Mouse (Mus musculus) limb, embryonic 10.5 days (tissue): ENCODE data around the gene Eef2kmt. TPM values are rescaled to one million over a fixed set of nuclear protein-coding genes. Genes with fewer than 3 reads are reported as not detected.

Source experiments
- DNase-seq: peaks from one replicate; pipeline ENCODE4 v3.0.0-alpha.2; 2017; ENCODE audit warnings: low spot score
- H3K27ac ChIP-seq: fragments of 300-500 bp; sonication (generic); 2 replicates; pipeline ENCODE4 v1.5.1; 2016; ENCODE audit warnings: mild to moderate bottlenecking
- H3K27me3 ChIP-seq: fragments of 300-500 bp; sonication (generic); 2 replicates; pipeline ENCODE4 v1.6.1; 2016; ENCODE audit warnings: low read depth, mild to moderate bottlenecking; ENCODE audit not compliant: poor library complexity, severe bottlenecking
- H3K36me3 ChIP-seq: fragments of 300-500 bp; sonication (generic); 2 replicates; pipeline ENCODE4 v1.6.1; 2016; ENCODE audit warnings: mild to moderate bottlenecking, moderate library complexity
- H3K4me1 ChIP-seq: fragments of 300-500 bp; sonication (generic); 2 replicates; pipeline ENCODE4 v1.6.1; 2016
- H3K4me3 ChIP-seq: fragments of 300-500 bp; sonication (generic); 2 replicates; pipeline ENCODE4 v1.5.1; 2016; ENCODE audit warnings: mild to moderate bottlenecking, moderate library complexity
- H3K9me3 ChIP-seq: fragments of 300-500 bp; sonication (generic); replicated peaks from 2 replicates; pipeline ENCODE4 v1.6.1; 2016; ENCODE audit warnings: mild to moderate bottlenecking
- WGBS: fragments of 180-500 bp; shearing (Covaris S2); methylation state at CpG from one replicate; pipeline ENCODE4 v1.1.7; 2016; 5-methylcytosine and 5-hydroxymethylcytosine counted together
- polyA plus RNA-seq: library from polyadenylated mRNA; unstranded; fragments of >200 nt; fragmentation: Nextera tagmentation; extraction: Ambion mirVana; gene quantifications from 2 replicates; pipeline ENCODE4 v1.2.1, GENCODE M21; 2016

The Eef2kmt gene
- polyA plus RNA-seq: 18.2 and 19.4 TPM in 2 replicates

GRCm38 (mm10) chr16:5255779-5256496 lies at the start of gene Eef2kmt:
Gene Eef2kmt (minus strand): TSS chr16:5255983.
- Histone ChIP-seq H3K9me3 (no peaks in the 10 kb centered on the region), H3K27ac (peak within 1 kb of the TSS; percentile 92), H3K4me1 (peaks cover 12% of the 10 kb centered on the region), H3K36me3 (peaks cover 10% of the 10 kb centered on the region), H3K27me3 (no peaks in the 10 kb centered on the region), H3K4me3 (peak within 1 kb of the TSS; percentile 70)
- DNase-seq: peak; percentile 99
- WGBS: 2% methylated on average over 57 of the region's 57 CpGs

- no peaks in the 10 kb centered on the region for H3K9me3 ChIP-seq
- 85% methylated on average over 5 of the region's 5 CpGs for whole genome bisulfite sequencing
- H3K4me1 ChIP-seq: no peaks in the 10 kb centered on the region
- no peaks in the 10 kb centered on the region for H3K36me3 ChIP-seq
- H3K4me3 ChIP-seq: no peak overlapping the region
- H3K27me3 ChIP-seq: no peaks in the 10 kb centered on the region
- no peak overlapping the region for H3K27ac ChIP-seq
- peak; percentile 20 for DNase-seq
Measured at GRCm38 (mm10) chr16:5295238-5295637, 39.5 kb upstream of the Eef2kmt start.

GRCm38 (mm10) chr16:5285376-5285775 lies 29.6 kb upstream of the Eef2kmt start:
- no peak overlapping the region for H3K4me3 ChIP-seq
- 67% methylated on average over 3 of the region's 3 CpGs for WGBS
- DNase-seq: no peak

GRCm38 (mm10) chr16:5282686-5283085 lies 26.9 kb upstream of the Eef2kmt start:
- 94% methylated on average over 9 of the region's 9 CpGs for WGBS
- Histone ChIP-seq H3K9me3 (no peaks in the 10 kb centered on the region), H3K27me3 (no peaks in the 10 kb centered on the region), H3K4me3 (no peak overlapping the region), H3K27ac (no peak overlapping the region), H3K4me1 (0 out of 2 replicates have a peak, but pooled peaks cover 2% of the 10 kb centered on the region), H3K36me3 (no peaks in the 10 kb centered on the region)
- DNase-seq: no peak

More at GRCm38 (mm10) chr16:5285376-5285775, 29.6 kb upstream of the Eef2kmt start:
- H3K9me3 ChIP-seq: no peaks in the 10 kb centered on the region
- no peaks in the 10 kb centered on the region for H3K27me3 ChIP-seq
- 0 out of 2 replicates have a peak, but pooled peaks cover 2% of the 10 kb centered on the region for H3K4me1 ChIP-seq
- H3K27ac ChIP-seq: no peak overlapping the region
- no peaks in the 10 kb centered on the region for H3K36me3 ChIP-seq

DNA sequence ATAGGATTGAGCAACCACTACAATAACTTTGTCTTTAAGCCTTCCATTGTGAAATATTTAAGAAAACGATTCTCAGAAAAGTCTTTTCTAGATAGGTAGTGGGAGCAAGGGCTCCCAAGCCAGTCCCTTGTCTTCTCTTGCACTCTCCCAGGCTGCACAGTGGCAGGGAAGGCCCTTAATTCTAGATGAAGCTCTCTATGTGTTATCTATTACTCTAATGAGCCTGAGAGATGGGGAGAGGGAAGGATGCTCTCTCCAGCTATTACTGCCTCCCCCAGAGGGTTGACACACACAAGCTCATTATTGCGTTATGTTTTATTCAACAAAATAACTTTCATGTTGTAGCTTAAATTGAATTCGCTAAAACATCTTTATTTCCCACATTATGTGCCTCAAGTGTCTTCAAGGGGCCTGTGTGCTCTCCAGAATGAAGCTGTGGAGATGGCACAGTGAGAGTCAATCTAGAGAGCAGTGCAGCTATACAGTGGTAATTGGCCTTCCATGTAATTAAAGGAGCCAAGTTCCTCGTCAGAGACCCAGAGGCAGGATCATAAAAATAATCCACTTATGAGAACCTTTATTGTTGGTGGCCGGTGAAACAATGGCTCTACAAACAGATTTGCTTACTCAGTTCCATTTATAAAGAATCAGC lies 23.9 kb upstream of the Eef2kmt start:
- 83% methylated on average over 5 of the region's 5 CpGs for WGBS

DNA sequence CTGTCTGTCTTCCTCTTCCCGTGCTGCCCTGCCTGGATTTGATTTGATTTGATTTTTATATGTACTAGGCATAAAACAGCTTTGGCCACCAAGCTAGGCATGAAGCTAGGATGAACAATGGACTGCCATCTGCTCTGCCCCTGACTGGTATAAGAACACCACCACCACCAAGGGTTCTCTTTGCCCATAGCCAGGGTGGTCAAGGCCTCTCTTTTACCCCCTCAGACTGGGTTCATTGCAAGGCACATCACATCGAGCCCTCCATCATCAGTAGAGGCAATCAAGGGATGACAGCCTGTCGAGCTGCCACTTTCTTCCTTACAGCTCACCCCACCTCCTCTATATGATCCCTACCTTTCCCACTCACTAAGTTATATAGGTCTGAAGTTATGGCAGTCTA lies 16.6 kb upstream of the Eef2kmt start:
- H3K27me3 ChIP-seq: no peaks in the 10 kb centered on the region
- DNase-seq: peak; percentile 18

More for the DNA sequence above, 23.9 kb upstream of the Eef2kmt start:
- Histone ChIP-seq H3K4me1 (0 out of 2 replicates have a peak, but pooled peaks cover 2% of the 10 kb centered on the region), H3K27me3 (no peaks in the 10 kb centered on the region), H3K9me3 (no peaks in the 10 kb centered on the region), H3K27ac (no peak overlapping the region), H3K4me3 (no peak overlapping the region), H3K36me3 (no peaks in the 10 kb centered on the region)
- DNase-seq: no peak

GRCm38 (mm10) chr16:5271411-5272035 lies 15.7 kb upstream of the Eef2kmt start:
- DNase-seq: no peak

More for the DNA sequence above, 16.6 kb upstream of the Eef2kmt start:
- H3K4me3 ChIP-seq: no peak overlapping the region
- WGBS: 80% methylated on average over 3 of the region's 3 CpGs
- no peaks in the 10 kb centered on the region for H3K4me1 ChIP-seq
- H3K27ac ChIP-seq: no peak overlapping the region
- no peaks in the 10 kb centered on the region for H3K36me3 ChIP-seq
- no peaks in the 10 kb centered on the region for H3K9me3 ChIP-seq

DNA sequence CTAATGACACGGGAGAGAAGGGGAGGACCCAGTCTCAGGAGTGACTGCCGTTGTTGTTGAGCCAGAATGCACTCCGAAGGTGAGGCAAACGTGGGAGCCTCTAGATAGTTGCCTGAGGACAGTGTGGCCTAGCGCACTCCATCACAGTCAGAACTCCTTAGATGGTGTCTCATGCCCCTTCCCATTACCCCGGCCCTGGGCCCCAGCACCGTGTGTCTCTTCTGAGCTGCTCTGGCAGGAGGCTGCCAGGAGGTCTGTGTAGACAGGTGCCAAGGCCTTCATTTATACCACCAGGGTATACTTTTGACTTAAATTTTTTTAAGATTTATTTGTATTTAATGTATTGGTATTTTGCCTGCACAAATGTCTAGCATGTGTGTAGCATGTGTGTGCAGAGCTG lies 8.1 kb upstream of the Eef2kmt start:
- 81% methylated on average over 7 of the region's 7 CpGs for WGBS
- H3K36me3 ChIP-seq: no peaks in the 10 kb centered on the region

More at GRCm38 (mm10) chr16:5271411-5272035, 15.7 kb upstream of the Eef2kmt start:
- no peak overlapping the region for H3K4me3 ChIP-seq
- H3K27me3 ChIP-seq: no peaks in the 10 kb centered on the region
- 90% methylated on average over 4 of the region's 4 CpGs for WGBS
- H3K36me3 ChIP-seq: no peaks in the 10 kb centered on the region
- no peaks in the 10 kb centered on the region for H3K9me3 ChIP-seq
- H3K4me1 ChIP-seq: no peaks in the 10 kb centered on the region
- H3K27ac ChIP-seq: no peak overlapping the region

GRCm38 (mm10) chr16:5263156-5263555 lies 7.4 kb upstream of the Eef2kmt start:
- H3K9me3 ChIP-seq: no peaks in the 10 kb centered on the region
- 57% methylated on average over 8 of the region's 8 CpGs for WGBS
- no peak overlapping the region for H3K4me3 ChIP-seq
- H3K36me3 ChIP-seq: no peaks in the 10 kb centered on the region
- H3K4me1 ChIP-seq: peaks cover 7% of the 10 kb centered on the region; the same call in 1 of the 2 replicates
- no peak overlapping the region for H3K27ac ChIP-seq
- H3K27me3 ChIP-seq: no peaks in the 10 kb centered on the region
- no peak for DNase-seq

More for the DNA sequence above, 8.1 kb upstream of the Eef2kmt start:
- no peaks in the 10 kb centered on the region for H3K27me3 ChIP-seq
- H3K9me3 ChIP-seq: no peaks in the 10 kb centered on the region
- H3K4me1 ChIP-seq: peaks cover 7% of the 10 kb centered on the region; the same call in 1 of the 2 replicates
- H3K4me3 ChIP-seq: no peak overlapping the region
- H3K27ac ChIP-seq: no peak overlapping the region
- DNase-seq: no peak

GRCm38 (mm10) chr16:5255081-5255740 lies 572 bp downstream of the Eef2kmt start:
- peaks cover 12% of the 10 kb centered on the region for H3K4me1 ChIP-seq
- H3K27me3 ChIP-seq: no peaks in the 10 kb centered on the region
- peak overlapping the region; percentile 92 for H3K27ac ChIP-seq
- DNase-seq: peak; percentile 43
- no peaks in the 10 kb centered on the region for H3K9me3 ChIP-seq
- WGBS: 3% methylated on average over 27 of the region's 27 CpGs
- H3K4me3 ChIP-seq: peak overlapping the region; percentile 70
- peaks cover 16% of the 10 kb centered on the region for H3K36me3 ChIP-seq

- Histone ChIP-seq H3K4me3 (peak overlapping the region; percentile 70), H3K36me3 (peaks cover 23% of the 10 kb centered on the region), H3K9me3 (no peaks in the 10 kb centered on the region), H3K27ac (peak overlapping the region; percentile 92), H3K4me1 (peaks cover 12% of the 10 kb centered on the region), H3K27me3 (no peaks in the 10 kb centered on the region)
- peak; percentile 88 for DNase-seq
- 6% methylated on average over 15 of the region's 15 CpGs for WGBS
Measured at GRCm38 (mm10) chr16:5254346-5255025, 1.3 kb downstream of the Eef2kmt start.

GRCm38 (mm10) chr16:5252260-5252659 lies 3.5 kb downstream of the Eef2kmt start:
- WGBS: 85% methylated on average over 2 of the region's 2 CpGs
- H3K36me3 ChIP-seq: peaks cover 45% of the 10 kb centered on the region
- DNase-seq: no peak
- H3K4me1 ChIP-seq: peaks cover 12% of the 10 kb centered on the region
- H3K4me3 ChIP-seq: no peak overlapping the region
- H3K27me3 ChIP-seq: no peaks in the 10 kb centered on the region
- no peaks in the 10 kb centered on the region for H3K9me3 ChIP-seq
- H3K27ac ChIP-seq: no peak overlapping the region
